ENCODE assay signal across 24 mouse cellular contexts in the genomic region with DNA sequence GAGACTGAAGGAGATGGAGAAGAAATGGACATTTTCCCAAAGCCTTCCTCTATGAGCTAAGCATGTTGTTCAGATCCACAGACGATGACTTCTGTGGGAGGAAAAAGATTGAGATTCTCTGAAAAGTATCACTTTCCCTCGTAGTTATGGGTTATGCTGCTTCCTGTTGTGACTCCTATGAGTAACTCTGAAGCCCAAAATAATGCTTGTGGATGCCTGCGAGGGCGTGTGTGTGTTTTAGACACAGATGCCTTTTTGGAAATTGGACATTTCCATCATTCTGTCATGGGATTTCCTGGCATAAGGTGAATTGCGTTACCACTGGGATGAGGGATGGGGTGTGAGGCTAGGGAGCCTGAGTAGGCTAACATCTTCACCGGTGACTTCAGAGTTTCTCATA.
"Had no signal": no experiment of that assay in that cellular context is flagged by ENCODE, and none has a peak within 500 bp of the region (broad histone marks: within the 10 kb centered on the region; RNA-seq: fewer than 3 reads in every experiment).

No protein-coding gene starts in this region.

- H3K4me1 ChIP-seq: heart, embryonic 10.5 days; heart, embryonic 12.5 days; hindbrain, embryonic 10.5 days; kidney, embryonic 15.5 days; limb, embryonic 15.5 days had no signal

- H3K4me2 ChIP-seq: heart, embryonic 12.5 days; hindbrain, embryonic 12.5 days; hindbrain, embryonic 14.5 days; kidney, embryonic 15.5 days; limb, embryonic 13.5 days; limb, embryonic 15.5 days had no signal

- H3K4me3 ChIP-seq: heart, embryonic 10.5 days; heart, embryonic 12.5 days; hindbrain, embryonic 10.5 days; hindbrain, embryonic 12.5 days; kidney, embryonic 15.5 days; limb, embryonic 13.5 days; limb, embryonic 15.5 days had no signal

- H3K27ac ChIP-seq: heart, embryonic 10.5 days; hindbrain, embryonic 10.5 days; hindbrain, embryonic 12.5 days; hindbrain, embryonic 14.5 days; hindbrain, postnatal 0 days; kidney, embryonic 15.5 days; kidney, postnatal 0 days; limb, embryonic 13.5 days; limb, embryonic 15.5 days had no signal

- H3K9ac ChIP-seq: forebrain, postnatal 0 days; heart, embryonic 12.5 days; hindbrain, embryonic 12.5 days; hindbrain, embryonic 14.5 days; kidney, embryonic 15.5 days; limb, embryonic 13.5 days; limb, embryonic 15.5 days had no signal

- H3K9me3 ChIP-seq: heart, embryonic 10.5 days; heart, embryonic 12.5 days; hindbrain, embryonic 10.5 days; hindbrain, embryonic 12.5 days; kidney, embryonic 15.5 days; limb, embryonic 13.5 days; limb, embryonic 15.5 days had no signal

- DNase-seq: forebrain, postnatal 0 days; gastrocnemius, postnatal 25 days; heart, adult 18-20 months; heart, postnatal 10 days; heart, postnatal 4 days; kidney, adult 11 months; kidney, adult 2 months; kidney, adult 9 months; kidney, postnatal 14 days; kidney, postnatal 36 days; layer of hippocampus, adult 9-11 months; layer of hippocampus, postnatal 36 days; left cerebral cortex, postnatal 4 days had no signal

- H3K27me3 ChIP-seq: heart, embryonic 12.5 days; hindbrain, embryonic 12.5 days; kidney, embryonic 15.5 days; limb, embryonic 13.5 days; limb, embryonic 15.5 days had no signal

- ATAC-seq: forebrain, postnatal 0 days; hindbrain, postnatal 0 days; intestine, embryonic 16.5 days had no signal

- H3K36me3 ChIP-seq: heart, embryonic 10.5 days; heart, embryonic 12.5 days; hindbrain, embryonic 10.5 days; hindbrain, embryonic 12.5 days; kidney, embryonic 15.5 days; limb, embryonic 13.5 days; limb, embryonic 15.5 days had no signal
